Mouse (Mus musculus) kidney, adult 9 months (tissue): ENCODE results near the gene Tmprss9.

Source experiments
- DNase-seq: peaks from one replicate; pipeline ENCODE4 v3.0.0; 2022

Tmprss9 gene

DNA sequence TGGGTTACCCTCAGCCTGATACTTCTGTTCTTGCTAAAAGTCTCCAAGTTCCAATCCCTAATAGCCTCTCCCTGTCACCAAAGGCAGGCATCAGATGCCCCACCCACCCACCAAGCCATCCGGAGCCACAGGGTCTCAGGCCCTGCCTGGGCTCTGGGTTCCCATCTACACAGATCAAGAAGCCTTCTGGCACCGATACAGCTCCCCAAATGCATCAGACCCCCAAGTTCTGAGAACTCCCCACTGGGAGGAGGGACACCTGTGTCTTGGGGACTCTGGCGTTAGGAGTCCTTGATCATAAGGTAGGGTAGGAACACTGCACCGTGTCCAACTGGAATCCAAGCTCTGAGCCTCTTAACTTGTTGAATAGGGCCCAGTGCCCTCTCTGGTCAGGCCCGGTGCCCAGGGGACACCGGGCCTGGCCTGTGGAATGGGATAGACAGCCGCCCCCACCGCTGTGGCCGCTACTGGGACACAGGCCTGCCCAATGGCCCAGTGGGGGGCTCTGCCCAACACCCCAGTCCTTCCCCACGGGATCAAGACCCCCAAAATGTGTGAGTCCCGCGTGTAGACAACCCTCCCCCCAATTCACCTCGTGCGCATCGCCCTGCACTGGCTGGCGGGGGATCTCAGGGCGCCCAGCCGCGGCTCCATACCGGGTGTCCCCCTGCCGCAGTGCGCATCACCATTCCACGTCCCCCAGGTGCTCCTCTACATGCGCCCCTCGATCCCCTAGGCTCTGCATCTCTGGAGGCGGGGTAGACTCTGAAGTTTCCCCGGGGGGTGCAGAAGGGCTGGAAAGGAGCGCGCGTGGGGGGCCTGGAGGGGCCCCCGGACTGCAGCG lies 28.3 kb upstream of the Tmprss9 start:
- DNase-seq: no peak

DNA sequence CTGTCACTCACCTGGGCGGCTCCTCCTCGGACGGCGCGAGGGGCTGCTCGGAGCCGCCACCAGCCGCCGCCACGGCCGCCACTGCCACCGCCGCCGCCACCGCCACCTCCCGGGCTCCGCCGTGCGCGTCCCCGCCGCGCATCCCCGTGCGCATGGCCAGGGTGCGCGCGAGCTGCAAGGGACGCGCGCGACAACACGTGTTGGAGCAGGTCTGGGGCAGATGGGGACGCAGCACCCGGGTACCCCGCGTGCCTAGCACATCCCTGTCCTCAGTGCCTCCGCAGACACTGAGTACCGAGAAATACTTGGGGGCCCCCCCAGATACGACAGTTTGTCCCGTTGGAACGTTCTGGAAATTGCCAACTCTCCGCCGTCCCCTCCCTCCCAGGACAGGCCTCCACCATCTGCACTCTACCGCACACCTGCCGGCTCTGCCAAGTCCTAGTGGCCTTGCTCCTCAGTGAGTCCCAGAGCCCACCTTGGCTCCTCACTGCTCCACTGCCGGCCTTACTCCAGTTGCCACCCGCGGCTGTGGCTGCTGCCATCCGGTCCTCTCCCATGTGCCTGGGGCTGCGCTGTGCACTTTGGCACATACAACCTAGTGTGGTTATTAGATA lies 27.6 kb upstream of the Tmprss9 start, which contains the start of gene Lingo3:
TSS of gene Lingo3 (minus strand) at position 109 of the 617 bp plus-strand sequence.
- DNase-seq: no peak

GRCm38 (mm10) chr10:80845055-80845693 lies 26.5 kb upstream of the Tmprss9 start:
- DNase-seq: no peak

- DNase-seq: no peak
Observed at GRCm38 (mm10) chr10:80845732-80846131, 25.9 kb upstream of the Tmprss9 start.

DNA sequence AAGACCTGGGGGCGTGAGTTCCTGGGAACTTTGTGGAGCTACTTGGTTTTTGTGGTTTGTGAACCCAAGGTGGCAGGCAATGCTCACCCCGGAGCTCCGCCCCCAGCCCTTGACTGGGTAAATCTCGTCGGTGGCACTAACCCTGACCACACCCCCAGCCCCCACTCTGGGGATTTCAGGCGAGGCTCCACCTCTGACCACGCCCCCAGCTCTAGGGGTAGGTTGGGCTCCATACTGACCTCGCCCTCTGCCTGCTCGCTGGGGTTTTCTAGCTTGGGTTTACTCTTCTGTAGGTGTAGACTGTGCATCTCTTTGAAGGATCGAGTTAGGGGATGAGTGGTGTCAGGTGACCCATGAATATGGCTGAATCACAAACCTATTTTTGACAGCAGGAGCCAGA lies 23.1 kb upstream of the Tmprss9 start:
- DNase-seq: peak; percentile 60

DNA sequence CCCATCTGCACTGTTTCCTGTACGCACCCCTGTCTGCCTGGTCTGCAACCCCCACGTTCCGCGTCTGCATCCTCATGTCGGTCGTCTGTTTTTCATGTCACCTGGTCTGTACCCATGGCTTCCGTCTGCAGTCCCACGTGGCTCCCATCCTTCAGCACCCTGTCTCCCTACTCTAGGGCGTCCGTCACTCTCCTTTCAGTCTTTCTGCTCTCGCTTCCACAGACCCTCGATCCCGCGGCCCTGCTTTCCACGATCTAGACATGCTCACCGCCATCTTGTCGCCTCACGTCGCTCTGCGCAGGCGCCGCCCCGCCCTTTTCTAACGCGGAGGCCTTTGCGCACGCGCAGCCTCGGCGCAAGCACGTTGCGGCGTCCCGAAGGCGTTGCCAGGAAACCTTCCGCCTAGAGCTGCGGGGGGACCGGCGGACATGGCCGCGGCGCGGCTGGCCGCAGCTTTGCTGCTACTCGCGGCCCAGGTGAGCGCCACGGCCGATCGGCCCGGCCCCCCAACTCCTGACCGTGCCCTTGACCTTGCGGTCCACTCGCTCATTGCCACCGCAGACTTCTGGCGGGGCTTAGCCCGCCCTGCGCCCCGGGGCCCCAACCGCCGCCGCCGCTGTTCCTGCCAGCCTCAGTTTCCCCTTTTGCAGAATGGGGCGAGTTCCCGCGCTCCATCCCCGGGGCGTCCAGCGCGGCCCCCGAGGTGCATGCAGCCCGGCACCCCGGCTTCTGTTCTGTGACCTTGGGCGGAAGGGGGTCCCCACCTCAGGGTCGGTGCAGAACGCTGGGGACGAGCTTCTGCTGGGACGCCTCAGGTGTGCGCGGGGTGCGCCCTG lies 16.5 kb upstream of the Tmprss9 start, which contains the start of the genes Lsm7 and Sppl2b:
TSS of gene Lsm7 (minus strand) at position 297 of the 836 bp plus-strand sequence.
TSS of gene Sppl2b (plus strand) at position 363 of the 836 bp plus-strand sequence.
- peak; percentile 96 for DNase-seq

DNA sequence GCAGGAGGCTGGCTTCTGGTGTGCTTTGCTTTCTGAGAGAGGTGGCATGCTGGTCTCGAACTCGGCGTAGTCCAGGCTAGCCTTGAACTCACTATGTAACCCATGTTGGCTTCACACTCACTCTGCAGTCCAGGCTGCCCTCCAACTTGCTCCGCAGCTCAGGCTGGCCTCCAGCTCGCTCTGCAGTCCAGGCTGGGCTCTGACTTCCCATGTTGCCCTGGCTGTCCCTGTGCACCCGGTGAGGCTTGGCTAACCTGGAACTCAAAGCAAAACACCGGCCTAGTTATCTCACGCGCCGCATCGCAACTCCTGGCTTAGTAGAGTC lies 15.9 kb upstream of the Tmprss9 start:
- no peak for DNase-seq

DNA sequence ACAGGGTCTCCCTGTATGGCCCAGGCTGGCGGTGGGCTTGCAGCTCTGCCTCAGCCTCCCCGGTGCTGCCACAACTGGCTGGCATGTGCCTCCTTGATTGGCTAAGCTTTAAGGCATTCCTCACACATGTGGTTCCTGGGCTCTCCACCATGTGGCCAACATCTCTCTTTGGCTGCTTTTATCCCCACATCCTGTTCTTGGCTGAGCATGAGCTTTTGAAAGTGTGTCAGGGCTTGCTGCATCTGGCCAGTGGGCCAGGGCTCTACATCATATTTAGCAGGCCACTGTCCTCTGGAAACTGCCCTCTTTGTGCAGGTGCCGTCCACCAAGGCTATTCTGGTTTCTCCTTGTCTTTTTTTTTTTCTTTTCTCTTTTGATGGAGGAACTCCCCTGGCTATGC lies 15.4 kb upstream of the Tmprss9 start:
- no peak for DNase-seq

- DNase-seq: no peak
Observed at GRCm38 (mm10) chr10:80856908-80857307, 14.7 kb upstream of the Tmprss9 start.

GRCm38 (mm10) chr10:80857386-80857785 lies 14.3 kb upstream of the Tmprss9 start:
- no peak for DNase-seq

GRCm38 (mm10) chr10:80857848-80858247 lies 13.8 kb upstream of the Tmprss9 start:
- no peak for DNase-seq

- DNase-seq: no peak
Observed at GRCm38 (mm10) chr10:80858350-80858935, 13.2 kb upstream of the Tmprss9 start.

GRCm38 (mm10) chr10:80862305-80862704 lies 9.3 kb upstream of the Tmprss9 start:
- no peak for DNase-seq

DNA sequence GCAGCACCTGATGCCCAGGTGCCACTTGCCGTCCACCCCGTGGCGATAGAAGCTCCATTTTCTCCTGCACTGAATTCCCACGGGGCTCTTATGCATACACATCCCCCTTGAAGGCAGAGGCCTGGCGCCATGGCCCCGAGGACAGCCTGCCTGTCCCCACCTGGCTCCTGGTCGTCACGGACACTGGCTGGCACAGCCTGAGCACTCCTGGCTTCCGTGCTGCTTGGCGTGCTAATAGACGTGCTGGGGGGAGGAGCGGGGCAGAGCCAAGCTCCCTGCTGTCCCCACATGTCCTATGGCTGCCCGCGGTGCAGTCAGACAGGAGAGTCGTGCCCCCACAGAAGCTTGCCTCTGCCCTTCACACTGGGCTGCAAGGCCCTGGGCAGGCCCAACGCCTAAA lies 7.2 kb upstream of the Tmprss9 start:
- no peak for DNase-seq

GRCm38 (mm10) chr10:80870993-80871392 lies 655 bp upstream of the Tmprss9 start:
- DNase-seq: peak; percentile 92

- no peak for DNase-seq
Observed at GRCm38 (mm10) chr10:80874035-80874434, 2.4 kb downstream of the Tmprss9 start.

- peak; percentile 67 for DNase-seq
Observed at GRCm38 (mm10) chr10:80876028-80876427, 4.4 kb downstream of the Tmprss9 start.

- DNase-seq: no peak
Observed at GRCm38 (mm10) chr10:80876594-80876993, 4.9 kb downstream of the Tmprss9 start.

GRCm38 (mm10) chr10:80880131-80880641 lies 8.5 kb downstream of the Tmprss9 start:
- DNase-seq: peak; percentile 71

DNA sequence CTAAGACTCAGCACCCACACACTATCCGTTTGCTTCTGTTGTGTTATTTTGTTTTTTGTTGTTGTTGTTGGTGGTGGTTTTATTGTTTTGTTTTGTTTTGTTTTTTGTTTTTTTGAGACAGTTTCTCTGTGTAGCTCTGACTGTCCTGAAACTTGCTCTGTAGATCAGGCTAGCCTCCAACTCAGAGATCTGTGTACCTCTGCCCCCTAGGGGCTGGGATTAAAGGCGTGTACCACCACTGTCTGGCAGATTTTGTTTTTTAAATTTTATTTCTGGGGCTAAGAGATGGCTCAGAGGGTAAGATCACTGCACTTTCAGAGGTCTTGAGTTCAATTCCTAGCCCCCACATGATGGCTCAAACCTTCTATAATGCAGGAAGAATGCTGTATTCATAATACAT lies 9.3 kb downstream of the Tmprss9 start:
- DNase-seq: no peak

- DNase-seq: peak; percentile 82
Observed at GRCm38 (mm10) chr10:80881301-80881700, 9.7 kb downstream of the Tmprss9 start.

DNA sequence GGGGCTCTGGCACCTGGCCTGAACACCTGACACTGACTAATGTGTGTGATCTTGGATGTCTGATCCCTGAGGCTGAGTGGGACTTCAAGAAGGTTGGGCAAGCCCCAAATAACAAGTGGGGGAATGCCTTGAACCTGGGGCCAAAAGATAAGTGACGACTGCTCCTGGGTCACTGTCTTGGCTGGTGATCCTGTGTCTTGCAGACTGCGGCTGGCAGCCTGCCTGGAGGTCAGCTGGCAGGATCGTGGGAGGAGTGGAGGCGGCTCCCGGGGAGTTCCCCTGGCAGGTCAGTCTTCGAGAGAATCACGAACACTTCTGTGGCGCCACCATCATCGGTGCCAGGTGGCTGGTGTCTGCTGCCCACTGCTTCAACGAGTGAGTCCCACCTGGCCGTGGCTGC lies 15.5 kb downstream of the Tmprss9 start:
- DNase-seq: peak; percentile 84
